Mouse (Mus musculus) pancreas, adult 10 weeks (tissue): ENCODE data around the gene Gm8159. TPM values are rescaled to one million over a fixed set of nuclear protein-coding genes. Genes with fewer than 3 reads are reported as not detected.

ENCODE experiments used
- polyA plus RNA-seq: library from polyadenylated mRNA; stranded (reverse); fragments of 350-450 nt; fragmentation: Illumina TruSeq; extraction: RNeasy Lipid Tissue Mini Kit (QIAGEN cat#74804); gene quantifications from one replicate; pipeline ENCODE4 v1.2.3, GENCODE M21; 2015; ENCODE audit warnings: low read depth, low replicate concordance; ENCODE audit not compliant: insufficient read depth

Gene Gm8159
- not detected for polyA plus RNA-seq

DNA sequence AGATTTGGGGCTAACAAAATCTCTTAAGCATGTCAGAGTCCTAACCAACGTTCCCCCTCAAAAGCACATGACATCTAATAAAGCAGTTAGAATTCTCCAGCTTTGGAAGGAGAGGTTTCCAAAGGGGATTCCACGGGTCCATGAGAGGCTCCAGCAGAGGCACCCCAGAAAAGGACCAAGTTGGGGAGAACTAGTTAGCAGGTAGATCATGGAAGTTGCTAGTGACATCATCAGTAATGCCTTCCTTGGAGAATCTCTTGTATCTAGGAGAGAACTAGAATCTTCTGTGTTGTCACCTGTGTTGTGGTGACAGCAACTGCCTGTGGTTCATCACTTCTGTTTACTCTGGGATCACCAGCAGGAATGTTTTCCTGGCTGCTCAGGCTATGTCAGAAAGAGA lies at the start of gene Gm8159:
Gm8159 (plus strand) TSS at position 301 of the 400 bp plus-strand sequence.

GRCm38 (mm10) chr14:4663892-4664291 lies 31.7 kb downstream of the Gm8159 start, which contains the start of gene Gm3239:
Gene Gm3239 (plus strand): TSS chr14:4664192.

Other genes with a start within 250 kb of the Gm8159 start
- gene Gm3159, start 234.8 kb upstream of the Gm8159 start, polyA plus RNA-seq = not detected
- gene Gm3164, start 216.9 kb upstream of the Gm8159 start, polyA plus RNA-seq = not detected
- not detected for gene Gm3173, start 201.4 kb upstream of the Gm8159 start, polyA plus RNA-seq
- gene Gm3182, start 150.6 kb upstream of the Gm8159 start, polyA plus RNA-seq = not detected
- gene Gm3047, start 76.9 kb upstream of the Gm8159 start, polyA plus RNA-seq = not detected
- gene Gm3239, start 31.8 kb downstream of the Gm8159 start, polyA plus RNA-seq = not detected
- gene Gm7876, start 76.9 kb downstream of the Gm8159 start, polyA plus RNA-seq = not detected
- gene Gm3252, start 94.4 kb downstream of the Gm8159 start, polyA plus RNA-seq = not detected
- gene Gm9602, start 144.0 kb downstream of the Gm8159 start, polyA plus RNA-seq = not detected
- not detected for gene Gm3269, start 205.8 kb downstream of the Gm8159 start, polyA plus RNA-seq
- not detected for gene Gm3264, start 223.2 kb downstream of the Gm8159 start, polyA plus RNA-seq